Mouse (Mus musculus) CD8-positive naive resting alpha-beta T cell, adult 57 days (primary cell): ENCODE data around the gene Slc36a4. TPM values are rescaled to one million over a fixed set of nuclear protein-coding genes. Genes with fewer than 3 reads are reported as not detected.

Source experiments
- total RNA-seq: library from RNA; stranded (reverse); gene quantifications from one replicate; pipeline ENCODE4 v1.2.4, GENCODE M21; 2023

Gene Slc36a4
- 16.3 TPM for total RNA-seq

GRCm38 (mm10) chr9:15709599-15710381, at the start of gene Slc36a4:
Gene Slc36a4, plus strand, starts transcription at chr9:15709738.

Other genes with a start within 250 kb of the Slc36a4 start
- 11.6 TPM for gene Smco4, start 216.3 kb upstream of the Slc36a4 start, total RNA-seq
- not detected for gene Deup1, start 81.8 kb upstream of the Slc36a4 start, total RNA-seq
- gene Mtnr1b, start 164.8 kb downstream of the Slc36a4 start, total RNA-seq = not detected